ENCODE assay signal across 8 mouse cellular contexts in genomic region chr1:191396446-191396845, GRCm38 (mm10). TPM values are rescaled to one million over a fixed set of nuclear protein-coding genes. Genes with fewer than 3 reads are reported as not detected.
DNase-seq lines count a peak whose midpoint lies in the region; ATAC-seq and TF ChIP-seq lines count a peak whose summit lies in the region.

No protein-coding gene starts in this region.

- H3K4me3 ChIP-seq in neural tube, embryonic 11.5 days (ENCODE audit: low read depth, low read length): peak overlapping the region; percentile 51
- peak overlapping the region; percentile 69 for H3K4me3 ChIP-seq in bone marrow, adult 2 months (replicated peaks; ENCODE audit: control insufficient read depth, low read depth, low read length)
- H3K4me3 ChIP-seq in kidney, embryonic 15.5 days (replicated peaks): peak overlapping the region; percentile 92
- H3K4me3 ChIP-seq in lung, embryonic 15.5 days: peak overlapping the region; percentile 79

- peaks cover 3% of the 10 kb centered on the region; the same call in 1 of the 2 replicates for H3K4me1 ChIP-seq in neural tube, embryonic 11.5 days (ENCODE audit: control insufficient read depth, insufficient read depth, low read length)
- no peaks in the 10 kb centered on the region; the same call in 1 of the 2 replicates for H3K4me1 ChIP-seq in bone marrow, adult 2 months (ENCODE audit: control insufficient read depth, insufficient read depth, low read length)
- H3K4me1 ChIP-seq in kidney, embryonic 15.5 days: peaks cover 20% of the 10 kb centered on the region
- peaks cover 24% of the 10 kb centered on the region for H3K4me1 ChIP-seq in lung, embryonic 15.5 days

- 0 out of 2 replicates have a peak, but pooled peaks cover 2% of the 10 kb centered on the region for H3K27me3 ChIP-seq in neural tube, embryonic 11.5 days (ENCODE audit: control insufficient read depth, insufficient read depth, low read length)
- no peaks in the 10 kb centered on the region for H3K27me3 ChIP-seq in kidney, embryonic 15.5 days
- H3K27me3 ChIP-seq in lung, embryonic 15.5 days: no peaks in the 10 kb centered on the region

- H3K36me3 ChIP-seq in neural tube, embryonic 11.5 days (ENCODE audit: control insufficient read depth, insufficient read depth, low read length): no peaks in the 10 kb centered on the region
- no peaks in the 10 kb centered on the region for H3K36me3 ChIP-seq in kidney, embryonic 15.5 days
- no peaks in the 10 kb centered on the region for H3K36me3 ChIP-seq in lung, embryonic 15.5 days

- no peak for TF ChIP-seq POLR2A in bone marrow, adult 2 months (IDR thresholded peaks at IDR 0.05; ENCODE audit: borderline replicate concordance, control insufficient read depth, low read depth, low read length)

- DNase-seq in neural tube, embryonic 11.5 days (ENCODE audit: low spot score): peak; percentile 70
- no peak for DNase-seq in neural tube, embryonic 10.5 days (ENCODE audit: extremely low spot score, low spot score)
- peak; percentile 60 to 63 for DNase-seq in gastrocnemius, adult 8-10 months (ENCODE audit: low spot score in 2 of 2)
- peak; percentile 49 for DNase-seq in right cerebral cortex, postnatal 4 days

- H3K9me3 ChIP-seq in neural tube, embryonic 11.5 days (ENCODE audit: control insufficient read depth, low read length): no peaks in the 10 kb centered on the region
- no peaks in the 10 kb centered on the region for H3K9me3 ChIP-seq in kidney, embryonic 15.5 days (replicated peaks)
- H3K9me3 ChIP-seq in lung, embryonic 15.5 days: no peaks in the 10 kb centered on the region

- ATAC-seq in neural tube, embryonic 11.5 days (ENCODE audit: insufficient read depth, low FRiP score, low TSS enrichment): peak; percentile 14; the same call in 1 of the 2 replicates
- peak; percentile 46 for ATAC-seq in kidney, embryonic 15.5 days (replicated peaks; ENCODE audit: low FRiP score)
- ATAC-seq in lung, embryonic 15.5 days (ENCODE audit: borderline replicate concordance, extremely low read depth, low FRiP score, low TSS enrichment): peak; percentile 19; the same call in 1 of the 2 replicates
- ATAC-seq in granulocyte monocyte progenitor cell, adult 5-6 weeks (replicated peaks; ENCODE audit: poor library complexity, severe bottlenecking): no peak; the same call in 1 of the 2 replicates

- H3K9ac ChIP-seq in neural tube, embryonic 11.5 days (ENCODE audit: low read length): peak overlapping the region; percentile 68
- H3K9ac ChIP-seq in kidney, embryonic 15.5 days: peak overlapping the region; percentile 86
- H3K9ac ChIP-seq in lung, embryonic 15.5 days: peak overlapping the region; percentile 90

- peak overlapping the region; percentile 76 for H3K4me2 ChIP-seq in neural tube, embryonic 11.5 days (ENCODE audit: low read depth)
- H3K4me2 ChIP-seq in kidney, embryonic 15.5 days: peak overlapping the region; percentile 84
- H3K4me2 ChIP-seq in lung, embryonic 15.5 days: peak overlapping the region; percentile 61

- under 1% methylated on average over 64 of the region's 74 CpGs for WGBS in neural tube, embryonic 11.5 days
- under 1% methylated on average over 72 of the region's 74 CpGs for WGBS in bone marrow, adult 2 months
- WGBS in kidney, embryonic 15.5 days: under 1% methylated on average over 55 of the region's 74 CpGs
- under 1% methylated on average over 56 of the region's 74 CpGs for WGBS in lung, embryonic 15.5 days

- no peak for TF ChIP-seq CTCF in bone marrow, adult 2 months (IDR thresholded peaks at IDR 0.05; ENCODE audit: control insufficient read depth, insufficient read depth, low read length)

- no peak overlapping the region for H3K27ac ChIP-seq in neural tube, embryonic 11.5 days (ENCODE audit: low read depth, low read length)
- peak overlapping the region; percentile 99 for H3K27ac ChIP-seq in bone marrow, adult 2 months (ENCODE audit: control insufficient read depth, insufficient read depth, low read depth, low read length, poor library complexity)
- H3K27ac ChIP-seq in kidney, embryonic 15.5 days: peak overlapping the region; percentile 98
- peak overlapping the region; percentile 98 for H3K27ac ChIP-seq in lung, embryonic 15.5 days

RNA-seq across cellular contexts. Expression of gene Ppp2r5a, which starts 6.6 kb away (rescaled TPM):
- polyA plus RNA-seq in neural tube, embryonic 11.5 days (2014; fragmentation: Nextera tagmentation; extraction: Ambion mirVana): 18.1 and 22.6 TPM in 2 replicates
- 71.0 and 96.6 TPM in 2 replicates for polyA plus RNA-seq in bone marrow, adult 2 months (2011; ENCODE audit: insufficient read depth, insufficient read length, low replicate concordance, missing spikeins)
- total RNA-seq in gastrocnemius, adult 8-10 months (2022): 10 to 100 TPM; 62.4 to 75.3 (median 67.2) TPM
- polyA plus RNA-seq in kidney, embryonic 15.5 days (2015; fragmentation: Nextera tagmentation; extraction: Ambion mirVana): 17.7 and 17.8 TPM in 2 replicates
- 27.1 and 32.2 TPM in 2 replicates for polyA plus RNA-seq in lung, embryonic 15.5 days (2015; fragmentation: Nextera tagmentation; extraction: Ambion mirVana)
- 117 and 162 TPM in 2 replicates for total RNA-seq in granulocyte monocyte progenitor cell, adult 5-6 weeks (2014; fragmentation: Nextera tagmentation)
- 122 and 183 TPM in 2 replicates for total RNA-seq in granulocyte monocyte progenitor cell, adult 5-6 weeks (2017)
